Mouse (Mus musculus): ENCODE data around the gene Ly75. TPM values are rescaled to one million over a fixed set of nuclear protein-coding genes. Genes with fewer than 3 reads are reported as not detected.

Gene Ly75
- total RNA-seq (2021), result 1 to 10 TPM; 1.3 to 1.4 TPM

GRCm38 (mm10) chr2:60382858-60383669 lies at the start of gene Ly75:
Gene Ly75, minus strand, starts transcription at chr2:60383303.
- intact Hi-C loops (cut with DNase I), result no loop called here
- DNase-seq, result peak; percentile 85 to 89

- intact Hi-C loops (cut with DNase I), result no loop called here
- no peak for DNase-seq
Measured at GRCm38 (mm10) chr2:60430315-60431021, 47.4 kb upstream of the Ly75 start.

DNA sequence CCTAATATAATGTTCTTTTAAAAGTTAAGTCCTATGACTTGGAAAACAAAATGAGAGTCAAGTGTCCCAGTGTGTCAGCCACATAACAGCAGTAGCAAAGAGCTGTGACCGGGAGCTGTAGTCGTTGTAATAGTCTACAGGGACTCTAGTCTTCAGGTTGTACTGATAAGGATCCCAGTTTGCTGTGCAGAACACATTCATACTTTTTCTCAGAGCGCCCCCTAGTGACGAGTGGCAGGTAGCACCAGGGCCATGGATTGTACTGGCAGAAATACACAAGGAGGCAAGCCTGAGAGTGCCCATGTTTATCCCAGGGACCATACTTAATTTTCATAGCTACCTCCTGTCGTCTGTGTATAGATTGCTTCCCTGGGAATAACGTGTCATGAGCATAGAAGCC lies 35.0 kb upstream of the Ly75 start:
- DNase-seq, result peak; percentile 81 to 91
- intact Hi-C loops (cut with DNase I), result loop anchor here (5.0 to 10.0 kb wide), 2 partner anchors 503 to 896 kb away; no protein-coding TSS in a partner anchor

DNA sequence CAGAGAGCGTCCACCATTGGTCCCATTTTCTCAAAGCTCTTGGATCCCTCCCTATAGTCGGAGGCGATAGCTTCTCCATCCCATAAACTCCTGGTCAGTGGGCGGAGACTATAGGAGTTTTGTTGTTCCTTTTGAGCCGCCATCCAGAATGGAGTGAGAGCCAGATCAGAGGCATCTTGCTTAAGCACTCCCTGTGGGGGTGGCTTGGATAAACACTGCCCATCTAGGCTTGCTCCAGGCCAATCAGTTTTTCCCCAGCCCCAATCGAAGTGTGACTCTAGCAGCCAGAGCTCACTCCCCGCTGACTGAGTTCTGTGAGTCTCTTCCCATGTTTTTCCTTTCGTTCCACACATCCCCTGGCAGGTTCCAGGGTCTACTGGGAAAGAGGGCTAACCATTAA lies 31.2 kb upstream of the Ly75 start:
- no peak for DNase-seq
- intact Hi-C loops (cut with DNase I), result loop anchor here (10.0 kb wide), 1 partner anchor 500 kb away; no protein-coding TSS in a partner anchor

GRCm38 (mm10) chr2:60413006-60413650 lies 30.0 kb upstream of the Ly75 start:
- intact Hi-C loops (cut with DNase I), result loop anchor here (10.0 kb wide), 1 partner anchor 498 kb away; no protein-coding TSS in a partner anchor
- DNase-seq, result no peak

- no peak for DNase-seq
- intact Hi-C loops (cut with DNase I), result loop anchor here (10.0 kb wide), 1 partner anchor 496 kb away; no protein-coding TSS in a partner anchor
Measured at GRCm38 (mm10) chr2:60411181-60411580, 28.1 kb upstream of the Ly75 start.

DNA sequence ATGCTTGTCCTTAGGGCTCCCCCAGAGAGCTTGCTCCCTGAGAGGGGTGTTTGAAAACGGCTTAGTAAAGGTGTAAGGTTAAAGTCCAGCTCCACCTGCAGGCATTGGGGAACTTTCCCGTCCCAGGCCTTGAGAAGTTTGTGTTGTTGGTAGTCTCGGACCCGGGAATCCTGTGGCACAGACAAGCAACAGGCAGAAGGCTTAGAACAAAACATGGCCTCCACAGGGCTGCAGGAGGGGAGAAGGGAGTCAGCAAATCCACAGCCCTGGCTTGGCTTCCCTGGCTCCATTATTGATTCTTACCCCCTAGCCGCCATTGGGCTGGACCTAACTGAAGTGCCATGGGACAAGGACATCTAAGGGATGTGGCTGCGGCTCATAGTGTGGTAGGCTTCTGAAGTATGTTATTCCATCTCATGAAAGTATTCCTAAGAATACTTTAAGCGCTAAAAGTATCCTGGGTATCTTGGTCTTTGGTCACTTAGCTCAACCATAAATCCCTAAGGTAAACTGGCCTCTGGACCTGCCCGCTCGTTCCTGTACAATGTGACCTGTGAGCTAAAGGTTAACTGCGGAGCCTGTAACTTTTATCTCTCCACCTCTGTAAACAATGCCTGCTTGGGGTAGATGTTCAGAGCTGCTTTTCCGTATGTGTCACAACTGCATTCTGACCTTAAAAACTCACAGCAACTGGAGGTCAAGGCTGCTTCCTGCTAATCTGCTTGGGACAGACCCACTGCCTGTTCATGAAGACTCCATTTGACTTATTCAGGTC lies 27.1 kb upstream of the Ly75 start:
- intact Hi-C loops (cut with DNase I), result loop anchor here (10.0 kb wide), 1 partner anchor 495 kb away; no protein-coding TSS in a partner anchor
- no peak for DNase-seq

- intact Hi-C loops (cut with DNase I), result no loop called here
Measured at GRCm38 (mm10) chr2:60409194-60409593, 26.1 kb upstream of the Ly75 start.

DNA sequence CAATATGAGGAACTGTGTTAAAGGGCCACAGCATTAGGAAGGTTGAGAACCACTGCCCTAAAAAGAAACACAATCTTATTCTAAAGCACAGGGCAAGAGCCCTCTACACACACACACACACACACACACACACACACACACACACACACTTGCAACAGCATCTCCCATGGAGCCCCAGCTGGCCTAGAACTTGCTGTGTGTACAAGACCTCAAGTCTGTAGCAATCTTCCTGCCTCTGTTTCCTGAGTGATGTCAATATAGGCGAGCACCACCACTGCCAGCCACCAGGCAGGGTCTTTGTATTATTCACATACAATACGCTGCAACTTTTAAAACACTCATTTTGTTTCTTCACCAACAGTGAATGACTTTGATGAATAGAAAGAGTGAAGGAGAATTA lies 24.3 kb upstream of the Ly75 start:
- no peak for DNase-seq
- intact Hi-C loops (cut with DNase I), result no loop called here

More at GRCm38 (mm10) chr2:60409194-60409593, 26.1 kb upstream of the Ly75 start:
- no peak for DNase-seq

DNA sequence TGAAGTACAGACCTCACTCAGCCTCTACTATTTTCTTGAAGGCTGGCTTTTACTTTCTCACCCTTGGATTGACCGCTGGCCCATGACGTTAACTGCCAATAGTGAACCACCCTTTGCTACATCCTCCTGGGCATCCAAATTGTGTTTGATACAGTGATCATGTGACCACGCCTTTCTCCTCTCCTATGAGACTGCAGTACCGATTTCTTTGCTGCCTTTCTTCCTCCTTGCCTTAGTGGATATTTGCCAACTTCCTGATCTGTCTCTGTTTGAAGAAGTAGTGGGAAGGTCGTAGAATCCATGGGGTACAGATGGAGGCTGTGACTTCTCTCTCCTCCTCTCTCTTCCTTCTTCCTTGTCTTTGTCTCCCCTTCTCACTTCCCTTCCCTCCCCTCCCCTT lies 22.3 kb upstream of the Ly75 start:
- no peak for DNase-seq
- intact Hi-C loops (cut with DNase I), result no loop called here

DNA sequence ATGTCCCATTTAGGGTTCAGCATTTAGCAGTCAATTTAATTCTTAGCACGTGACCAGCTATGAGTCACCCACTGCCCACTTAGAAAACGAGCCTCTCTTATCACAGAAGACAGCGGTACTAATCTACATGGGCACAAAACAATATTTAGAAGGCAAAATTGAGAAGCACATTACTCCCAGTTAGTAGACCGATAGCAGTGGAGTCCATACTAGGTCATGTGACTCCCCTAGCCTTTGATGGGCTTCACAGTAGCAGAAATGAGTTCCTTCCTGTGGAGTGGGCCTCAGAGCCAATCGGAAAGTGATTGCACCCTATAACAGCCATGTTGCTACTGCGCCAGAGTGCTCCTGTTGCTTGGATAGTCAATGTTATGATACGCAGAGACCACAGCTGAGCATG lies 21.7 kb upstream of the Ly75 start:
- intact Hi-C loops (cut with DNase I), result no loop called here
- no peak for DNase-seq

GRCm38 (mm10) chr2:60401694-60402093 lies 18.6 kb upstream of the Ly75 start:
- intact Hi-C loops (cut with DNase I), result no loop called here
- no peak for DNase-seq

DNA sequence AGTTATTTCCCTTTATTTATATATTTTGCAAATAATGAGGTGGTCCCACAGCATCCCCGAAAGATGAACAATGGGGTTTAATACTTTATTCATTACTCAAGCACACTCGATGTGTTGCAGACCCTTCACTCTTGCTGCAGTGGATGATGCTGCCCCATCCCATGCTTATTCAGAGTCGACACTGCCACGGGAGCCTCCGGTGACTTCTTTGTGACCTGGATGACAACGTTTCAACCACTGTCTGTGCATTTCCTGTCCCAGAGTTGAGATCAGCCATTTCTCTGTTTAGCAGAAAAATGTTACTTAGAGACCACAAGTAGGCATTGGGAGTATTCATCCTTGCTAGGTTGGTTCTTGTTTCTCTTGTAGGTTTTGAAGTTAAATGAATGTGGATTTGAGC lies 10.7 kb upstream of the Ly75 start:
- no peak for DNase-seq
- intact Hi-C loops (cut with DNase I), result no loop called here

DNA sequence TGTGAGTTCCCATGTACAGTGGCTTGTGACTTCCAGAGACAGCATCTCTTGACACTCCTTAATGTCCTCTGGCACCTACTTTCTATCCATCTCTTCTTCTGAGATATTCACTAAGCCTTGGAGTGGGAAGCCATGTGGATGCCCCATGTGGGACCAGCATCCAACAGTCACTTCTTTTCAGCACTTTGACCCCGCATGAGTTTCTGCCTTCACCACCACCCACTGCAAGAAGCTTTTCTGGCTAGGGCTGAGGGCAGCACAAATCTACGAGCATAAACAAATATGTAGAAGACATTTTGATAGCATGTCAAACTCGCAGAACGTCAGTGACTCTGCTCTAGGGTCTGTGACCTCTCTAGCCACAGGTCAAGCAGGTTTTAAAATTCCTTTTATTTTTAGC lies 9.2 kb upstream of the Ly75 start:
- DNase-seq, result no peak
- intact Hi-C loops (cut with DNase I), result no loop called here

DNA sequence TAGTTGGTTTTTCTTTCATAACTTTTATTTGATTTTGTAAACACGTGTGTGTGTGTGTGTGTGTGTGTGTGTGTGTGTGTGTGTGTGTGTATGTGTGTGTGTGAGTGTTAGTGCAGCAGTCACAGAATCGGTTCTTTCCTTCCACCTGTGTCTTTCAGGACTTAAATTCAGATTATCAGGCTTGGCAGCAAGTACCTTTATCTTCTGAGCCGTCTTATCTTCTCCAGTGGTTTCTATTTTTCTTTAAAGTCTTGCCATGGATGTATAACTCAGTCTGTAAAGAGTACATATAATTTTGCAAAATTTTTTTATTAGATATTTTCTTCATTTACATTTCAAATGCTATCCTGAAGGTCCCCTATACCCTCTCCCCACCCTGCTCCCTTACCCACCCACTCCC lies 4.3 kb upstream of the Ly75 start:
- intact Hi-C loops (cut with DNase I), result no loop called here
- DNase-seq, result no peak

DNA sequence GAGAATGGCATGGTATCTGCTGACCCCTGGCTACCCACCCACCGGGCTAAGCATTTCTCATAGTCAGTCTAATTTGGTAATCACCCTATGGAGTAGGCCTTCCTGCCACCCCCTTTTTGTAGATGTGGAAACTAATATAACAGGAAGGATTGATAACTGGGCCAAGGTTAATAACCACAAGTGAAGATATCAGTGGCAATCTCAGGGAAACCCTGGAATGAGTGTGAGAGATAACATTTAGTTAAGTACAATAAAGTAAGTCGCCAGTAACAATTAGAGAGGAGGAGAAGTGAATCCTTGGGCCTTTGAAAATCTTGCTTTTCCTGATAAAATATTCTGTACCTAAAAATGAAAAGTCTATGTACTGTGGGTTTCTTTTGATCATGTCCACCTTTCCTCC lies 3.7 kb upstream of the Ly75 start:
- intact Hi-C loops (cut with DNase I), result no loop called here
- no peak for DNase-seq

GRCm38 (mm10) chr2:60384763-60385085 lies 1.6 kb upstream of the Ly75 start:
- intact Hi-C loops (cut with DNase I), result no loop called here
- DNase-seq, result peak; percentile 70 to 76

GRCm38 (mm10) chr2:60384083-60384762 lies 1.1 kb upstream of the Ly75 start:
- peak in 1 of 2 experiments; percentile 5 for DNase-seq
- intact Hi-C loops (cut with DNase I), result no loop called here

DNA sequence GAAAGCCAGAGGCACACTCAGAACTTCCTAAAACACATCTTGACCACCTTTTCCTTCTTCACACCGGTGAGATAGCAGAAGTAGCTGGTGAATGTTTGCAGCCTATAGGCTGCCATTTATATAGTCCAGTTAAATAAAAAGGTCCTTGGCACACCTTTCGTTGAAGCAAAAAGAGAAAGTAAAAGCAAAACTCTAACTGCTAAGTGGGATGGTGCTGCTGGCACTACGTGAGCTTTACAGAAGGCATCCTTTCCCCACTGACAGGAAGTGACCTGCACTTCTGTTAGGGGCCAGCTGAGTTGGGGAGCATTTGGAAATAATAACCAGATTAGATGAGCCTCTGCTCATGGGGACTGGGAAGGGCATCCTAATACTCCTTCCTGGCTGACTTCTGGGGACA lies 757 bp downstream of the Ly75 start:
- intact Hi-C loops (cut with DNase I), result no loop called here
- no peak for DNase-seq

DNA sequence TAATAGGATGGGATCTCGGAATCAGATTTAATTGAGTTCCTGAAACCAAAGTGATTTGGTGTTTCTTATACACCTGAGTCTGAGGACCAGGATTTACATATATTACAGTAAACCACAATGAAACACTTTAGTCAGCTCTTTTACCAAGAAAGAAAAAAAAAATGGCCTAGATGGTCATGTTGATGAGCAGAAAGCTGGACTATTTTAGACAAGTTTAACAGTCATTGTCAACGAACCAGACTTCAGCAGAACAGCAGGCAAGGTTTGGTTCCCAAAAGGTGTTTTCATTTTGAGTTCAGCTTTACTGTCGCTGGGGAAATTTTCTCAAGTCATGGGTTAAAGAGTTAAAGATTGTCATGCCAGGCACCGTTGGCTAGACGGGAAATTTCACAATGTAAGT lies 5.8 kb downstream of the Ly75 start:
- intact Hi-C loops (cut with DNase I), result no loop called here
- DNase-seq, result no peak
